Mouse (Mus musculus) ES-Bruce4 (cell line): ENCODE measurements around the gene Mex3a. TPM values are rescaled to one million over a fixed set of nuclear protein-coding genes. Genes with fewer than 3 reads are reported as not detected.

ENCODE experiments used
- H3K27ac ChIP-seq: 2 replicates; pipeline ENCODE4 v1.5.1; 2012; ENCODE audit warnings: low read length, inconsistent platforms; ENCODE audit not compliant: insufficient read depth
- H3K27me3 ChIP-seq: 2 replicates; pipeline ENCODE4 v1.6.1; 2012; ENCODE audit warnings: mild to moderate bottlenecking, low read length, inconsistent platforms; ENCODE audit not compliant: control insufficient read depth, poor library complexity, insufficient read depth, severe bottlenecking
- H3K36me3 ChIP-seq: 2 replicates; pipeline ENCODE4 v1.6.1; 2012; ENCODE audit warnings: inconsistent platforms, mild to moderate bottlenecking, low read length, moderate library complexity; ENCODE audit not compliant: control insufficient read depth, poor library complexity, insufficient read depth, severe bottlenecking
- H3K4me1 ChIP-seq: one replicate; pipeline ENCODE4 v1.8.1; 2011; ENCODE audit warnings: low read length; ENCODE audit not compliant: control insufficient read depth, insufficient read depth
- H3K4me3 ChIP-seq: 2 replicates; pipeline ENCODE4 v1.5.1; 2011; ENCODE audit warnings: low read depth, mild to moderate bottlenecking, low read length
- H3K9ac ChIP-seq: 2 replicates; pipeline ENCODE4 v1.6.1; 2012; ENCODE audit warnings: low read depth, mild to moderate bottlenecking, inconsistent platforms; ENCODE audit not compliant: poor library complexity, severe bottlenecking
- H3K9me3 ChIP-seq: replicated peaks from 2 replicates; pipeline ENCODE4 v1.6.1; 2012; ENCODE audit warnings: mild to moderate bottlenecking, low read length, inconsistent platforms; ENCODE audit not compliant: control insufficient read depth, poor library complexity, insufficient read depth, severe bottlenecking
- CTCF ChIP-seq: IDR thresholded peaks from one replicate; pipeline ENCODE4 v1.8.1; 2011; ENCODE audit warnings: low read depth, low read length
- EP300 ChIP-seq: IDR thresholded peaks from 2 replicates; pipeline ENCODE4 v1.6.1; 2011; ENCODE audit warnings: low read depth, low read length; ENCODE audit not compliant: insufficient read depth
- POLR2A ChIP-seq: IDR thresholded peaks from one replicate; pipeline ENCODE4 v1.8.1; 2011; ENCODE audit warnings: low read length; ENCODE audit not compliant: insufficient read depth
- polyA plus RNA-seq: library from polyadenylated mRNA; stranded (reverse); fragments of >200 nt; gene quantifications from 2 replicates; pipeline ENCODE4 v1.2.4, GENCODE M21; 2011; ENCODE audit warnings: low read depth; ENCODE audit not compliant: missing spikeins, insufficient read depth, insufficient read length

The Mex3a gene
- polyA plus RNA-seq, 1 experiment: 43.4 TPM

GRCm38 (mm10) chr3:88514231-88515094, 17.7 kb upstream of the Mex3a start:
- no peaks in the 10 kb centered on the region for H3K9me3 ChIP-seq
- H3K9ac ChIP-seq: no peak overlapping the region
- no peaks in the 10 kb centered on the region for H3K36me3 ChIP-seq
- no peaks in the 10 kb centered on the region for H3K27me3 ChIP-seq
- peaks cover 33% of the 10 kb centered on the region for H3K4me1 ChIP-seq
- H3K4me3 ChIP-seq: no peak overlapping the region
- TF ChIP-seq POLR2A (no peak), EP300 (no peak), CTCF (no peak)
- no peak overlapping the region for H3K27ac ChIP-seq

- H3K9me3 ChIP-seq: no peaks in the 10 kb centered on the region
- no peak for TF ChIP-seq POLR2A
- TF ChIP-seq EP300: no peak
- TF ChIP-seq CTCF: no peak
- no peak overlapping the region for H3K27ac ChIP-seq
- no peaks in the 10 kb centered on the region for H3K27me3 ChIP-seq
- H3K36me3 ChIP-seq: no peaks in the 10 kb centered on the region
- peaks cover 33% of the 10 kb centered on the region for H3K4me1 ChIP-seq
- H3K9ac ChIP-seq: no peak overlapping the region
- no peak overlapping the region for H3K4me3 ChIP-seq
Measured at GRCm38 (mm10) chr3:88515095-88515386, 17.2 kb upstream of the Mex3a start.

DNA sequence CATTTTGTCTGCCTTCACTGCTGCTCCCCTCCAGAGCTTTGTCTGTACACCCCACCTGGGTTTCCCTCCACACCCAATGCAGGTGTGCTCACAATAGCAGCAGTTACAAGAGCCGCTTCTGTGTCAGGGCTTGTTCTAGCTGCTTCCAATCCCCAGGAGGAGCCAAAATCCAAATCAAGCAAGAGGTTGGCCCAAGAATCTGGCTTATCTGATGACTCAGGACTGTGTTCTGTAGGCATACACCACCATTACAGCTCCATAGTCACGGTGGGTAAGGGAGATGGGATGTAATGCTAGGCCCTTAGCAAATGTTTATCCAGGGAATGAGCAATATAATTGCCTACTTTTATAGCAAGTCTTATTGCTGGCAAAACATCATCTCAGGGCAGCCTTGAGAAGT, 15.8 kb upstream of the Mex3a start:
- H3K36me3 ChIP-seq: no peaks in the 10 kb centered on the region
- no peaks in the 10 kb centered on the region for H3K27me3 ChIP-seq
- no peak overlapping the region for H3K9ac ChIP-seq
- no peak overlapping the region for H3K4me3 ChIP-seq
- no peak for TF ChIP-seq EP300
- TF ChIP-seq POLR2A: no peak
- TF ChIP-seq CTCF: no peak
- no peak overlapping the region for H3K27ac ChIP-seq
- peaks cover 27% of the 10 kb centered on the region for H3K4me1 ChIP-seq
- no peaks in the 10 kb centered on the region for H3K9me3 ChIP-seq

GRCm38 (mm10) chr3:88518411-88518810, 13.8 kb upstream of the Mex3a start:
- H3K9ac ChIP-seq: no peak overlapping the region
- H3K36me3 ChIP-seq: no peaks in the 10 kb centered on the region
- H3K27ac ChIP-seq: no peak overlapping the region
- no peaks in the 10 kb centered on the region for H3K27me3 ChIP-seq
- peaks cover 16% of the 10 kb centered on the region for H3K4me1 ChIP-seq
- no peaks in the 10 kb centered on the region for H3K9me3 ChIP-seq
- TF ChIP-seq EP300: no peak
- no peak for TF ChIP-seq POLR2A
- no peak for TF ChIP-seq CTCF
- no peak overlapping the region for H3K4me3 ChIP-seq

GRCm38 (mm10) chr3:88520078-88520477, 12.1 kb upstream of the Mex3a start:
- no peak overlapping the region for H3K9ac ChIP-seq
- no peak overlapping the region for H3K4me3 ChIP-seq
- no peak for TF ChIP-seq POLR2A
- H3K9me3 ChIP-seq: no peaks in the 10 kb centered on the region
- H3K36me3 ChIP-seq: peaks cover 12% of the 10 kb centered on the region
- H3K4me1 ChIP-seq: peaks cover 7% of the 10 kb centered on the region
- no peaks in the 10 kb centered on the region for H3K27me3 ChIP-seq
- no peak overlapping the region for H3K27ac ChIP-seq

DNA sequence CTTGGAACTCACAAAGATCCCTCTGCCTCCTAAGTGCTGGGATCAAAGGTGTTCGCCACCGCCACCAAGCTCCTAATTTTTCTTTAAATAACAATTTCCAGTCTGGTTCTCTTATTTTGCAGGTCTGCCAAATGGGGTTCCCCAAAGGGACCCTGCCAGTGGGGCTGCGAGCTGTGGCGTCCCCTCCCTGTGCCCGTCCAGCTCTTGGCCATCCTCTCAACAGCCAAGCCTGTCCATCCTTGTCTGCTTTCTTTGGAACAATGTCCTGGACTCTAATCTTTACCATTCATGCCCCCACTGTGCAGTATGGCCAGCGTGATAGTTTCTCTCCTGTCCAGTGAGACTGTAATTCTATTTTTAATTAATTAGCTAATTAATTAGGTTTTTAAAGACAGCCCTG, 11.0 kb upstream of the Mex3a start:
- no peaks in the 10 kb centered on the region for H3K4me1 ChIP-seq
- peaks cover 18% of the 10 kb centered on the region for H3K36me3 ChIP-seq
- no peak overlapping the region for H3K4me3 ChIP-seq
- TF ChIP-seq CTCF: no peak
- no peak for TF ChIP-seq EP300
- no peak for TF ChIP-seq POLR2A
- no peak overlapping the region for H3K9ac ChIP-seq
- H3K27ac ChIP-seq: no peak overlapping the region
- no peaks in the 10 kb centered on the region for H3K9me3 ChIP-seq
- H3K27me3 ChIP-seq: no peaks in the 10 kb centered on the region
